Mouse (Mus musculus): ENCODE measurements around the gene Pex16. TPM values are rescaled to one million over a fixed set of nuclear protein-coding genes. Genes with fewer than 3 reads are reported as not detected.
A peak's percentile ranks its signal among the peaks of the same experiment; 100 is the strongest.

The Pex16 gene
- polyA plus RNA-seq, 1 experiment: 157 TPM

- Histone ChIP-seq H3K4me3 (ENCODE audit: low read depth, low read length) (no peak overlapping the region), H3K27me3 (ENCODE audit: control insufficient read depth, insufficient read depth, low read length) (no peaks in the 10 kb centered on the region), H3K4me1 (ENCODE audit: control insufficient read depth, insufficient read depth, insufficient read length, low read length) (peaks cover 13% of the 10 kb centered on the region), H3K36me3 (ENCODE audit: control insufficient read depth, insufficient read depth, low read length) (peaks cover 42% of the 10 kb centered on the region), H3K27ac (ENCODE audit: insufficient read depth, low read depth, low read length) (peak overlapping the region; percentile 40; the same call in 1 of the 2 replicates)
- TF ChIP-seq POLR2A (IDR thresholded peaks at IDR 0.05; ENCODE audit: low read depth, low read length) (no peak), CTCF (IDR thresholded peaks at IDR 0.05; ENCODE audit: extremely low read depth, insufficient read length, insufficient replicate concordance, low read depth, low read length) (no peak)
- 94% methylated on average over 9 of the region's 9 CpGs for WGBS
Observed at GRCm38 (mm10) chr2:92423156-92423555, 48.7 kb downstream of the Pex16 start.

GRCm38 (mm10) chr2:92423702-92424461 lies 49.4 kb downstream of the Pex16 start:
- Histone ChIP-seq H3K4me3 (ENCODE audit: low read depth, low read length) (no peak overlapping the region), H3K4me1 (ENCODE audit: control insufficient read depth, insufficient read depth, insufficient read length, low read length) (peaks cover 13% of the 10 kb centered on the region), H3K36me3 (ENCODE audit: control insufficient read depth, insufficient read depth, low read length) (peaks cover 38% of the 10 kb centered on the region), H3K27ac (ENCODE audit: insufficient read depth, low read depth, low read length) (peak overlapping the region; percentile 80), H3K27me3 (ENCODE audit: control insufficient read depth, insufficient read depth, low read length) (no peaks in the 10 kb centered on the region)
- TF ChIP-seq CTCF (IDR thresholded peaks at IDR 0.05; ENCODE audit: extremely low read depth, insufficient read length, insufficient replicate concordance, low read depth, low read length): no peak
- no peak for TF ChIP-seq POLR2A (IDR thresholded peaks at IDR 0.05; ENCODE audit: low read depth, low read length)
- 45% methylated on average over 9 of the region's 9 CpGs for WGBS

- Histone ChIP-seq H3K27me3 (ENCODE audit: control insufficient read depth, insufficient read depth, low read length) (no peaks in the 10 kb centered on the region), H3K4me3 (ENCODE audit: low read depth, low read length) (no peak overlapping the region), H3K27ac (ENCODE audit: insufficient read depth, low read depth, low read length) (peak overlapping the region; percentile 80), H3K4me1 (ENCODE audit: control insufficient read depth, insufficient read depth, insufficient read length, low read length) (peaks cover 13% of the 10 kb centered on the region), H3K36me3 (ENCODE audit: control insufficient read depth, insufficient read depth, low read length) (peaks cover 35% of the 10 kb centered on the region)
- TF ChIP-seq POLR2A (IDR thresholded peaks at IDR 0.05; ENCODE audit: low read depth, low read length): no peak
- TF ChIP-seq CTCF (IDR thresholded peaks at IDR 0.05; ENCODE audit: extremely low read depth, insufficient read length, insufficient replicate concordance, low read depth, low read length): no peak
- 73% methylated on average over 9 of the region's 9 CpGs for WGBS
Observed at GRCm38 (mm10) chr2:92424462-92425308, 50.2 kb downstream of the Pex16 start.

GRCm38 (mm10) chr2:92425366-92425765 lies 50.9 kb downstream of the Pex16 start:
- WGBS: 85% methylated on average over 4 of the region's 4 CpGs
- H3K4me3 ChIP-seq (ENCODE audit: low read depth, low read length): no peak overlapping the region
- H3K36me3 ChIP-seq (ENCODE audit: control insufficient read depth, insufficient read depth, low read length): peaks cover 30% of the 10 kb centered on the region
- TF ChIP-seq POLR2A (IDR thresholded peaks at IDR 0.05; ENCODE audit: low read depth, low read length): no peak
- TF ChIP-seq CTCF (IDR thresholded peaks at IDR 0.05; ENCODE audit: extremely low read depth, insufficient read length, insufficient replicate concordance, low read depth, low read length): no peak
- no peaks in the 10 kb centered on the region for H3K27me3 ChIP-seq (ENCODE audit: control insufficient read depth, insufficient read depth, low read length)
- H3K4me1 ChIP-seq (ENCODE audit: control insufficient read depth, insufficient read depth, insufficient read length, low read length): peaks cover 13% of the 10 kb centered on the region
- H3K27ac ChIP-seq (ENCODE audit: insufficient read depth, low read depth, low read length): peak overlapping the region; percentile 34

- Histone ChIP-seq H3K27ac (ENCODE audit: insufficient read depth, low read depth, low read length) (peak overlapping the region; percentile 16), H3K4me3 (ENCODE audit: low read depth, low read length) (no peak overlapping the region), H3K36me3 (ENCODE audit: control insufficient read depth, insufficient read depth, low read length) (peaks cover 19% of the 10 kb centered on the region), H3K27me3 (ENCODE audit: control insufficient read depth, insufficient read depth, low read length) (no peaks in the 10 kb centered on the region), H3K4me1 (ENCODE audit: control insufficient read depth, insufficient read depth, insufficient read length, low read length) (peaks cover 20% of the 10 kb centered on the region)
- 74% methylated on average over 3 of the region's 3 CpGs for WGBS
- TF ChIP-seq POLR2A (IDR thresholded peaks at IDR 0.05; ENCODE audit: low read depth, low read length) (no peak), CTCF (IDR thresholded peaks at IDR 0.05; ENCODE audit: extremely low read depth, insufficient read length, insufficient replicate concordance, low read depth, low read length) (no peak)
Observed at GRCm38 (mm10) chr2:92426426-92426825, 52.0 kb downstream of the Pex16 start.

- H3K4me3 ChIP-seq (ENCODE audit: low read depth, low read length): no peak overlapping the region
- WGBS: 20% methylated on average over 6 of the region's 6 CpGs
- TF ChIP-seq POLR2A (IDR thresholded peaks at IDR 0.05; ENCODE audit: low read depth, low read length): no peak
- no peak for TF ChIP-seq CTCF (IDR thresholded peaks at IDR 0.05; ENCODE audit: extremely low read depth, insufficient read length, insufficient replicate concordance, low read depth, low read length)
- no peaks in the 10 kb centered on the region for H3K27me3 ChIP-seq (ENCODE audit: control insufficient read depth, insufficient read depth, low read length)
- H3K4me1 ChIP-seq (ENCODE audit: control insufficient read depth, insufficient read depth, insufficient read length, low read length): peaks cover 33% of the 10 kb centered on the region
- H3K36me3 ChIP-seq (ENCODE audit: control insufficient read depth, insufficient read depth, low read length): peaks cover 6% of the 10 kb centered on the region
- H3K27ac ChIP-seq (ENCODE audit: insufficient read depth, low read depth, low read length): peak overlapping the region; percentile 44
Observed at GRCm38 (mm10) chr2:92427882-92428281, 53.4 kb downstream of the Pex16 start.

- peaks cover 5% of the 10 kb centered on the region; the same call in 1 of the 2 replicates for H3K36me3 ChIP-seq (ENCODE audit: control insufficient read depth, insufficient read depth, low read length)
- TF ChIP-seq CTCF (IDR thresholded peaks at IDR 0.05; ENCODE audit: extremely low read depth, insufficient read length, insufficient replicate concordance, low read depth, low read length): no peak
- no peak for TF ChIP-seq POLR2A (IDR thresholded peaks at IDR 0.05; ENCODE audit: low read depth, low read length)
- no peak overlapping the region for H3K4me3 ChIP-seq (ENCODE audit: low read depth, low read length)
- no peaks in the 10 kb centered on the region for H3K27me3 ChIP-seq (ENCODE audit: control insufficient read depth, insufficient read depth, low read length)
- H3K27ac ChIP-seq (ENCODE audit: insufficient read depth, low read depth, low read length): no peak overlapping the region
- H3K4me1 ChIP-seq (ENCODE audit: control insufficient read depth, insufficient read depth, insufficient read length, low read length): peaks cover 25% of the 10 kb centered on the region
- 83% methylated on average over 2 of the region's 2 CpGs for WGBS
Observed at GRCm38 (mm10) chr2:92430089-92430488, 55.6 kb downstream of the Pex16 start.

Other genes starting within 250 kb of the Pex16 start
- 12.3 and 15.6 TPM in 2 replicates for gene Large2, start 193 bp downstream of the Pex16 start, polyA plus RNA-seq (2012; rRNA removed)
- gene 1700029I15Rik, start 7.9 kb downstream of the Pex16 start, polyA plus RNA-seq (2012; rRNA removed): 3.5 and 7.4 TPM in 2 replicates
- gene Mapk8ip1, start 26.6 kb downstream of the Pex16 start, polyA plus RNA-seq (2012; rRNA removed): 4.7 and 5.3 TPM in 2 replicates
- 4.7 and 13.1 TPM in 2 replicates for gene Cry2, start 59.4 kb downstream of the Pex16 start, polyA plus RNA-seq (2012; rRNA removed)
- gene Slc35c1, start 85.9 kb downstream of the Pex16 start, polyA plus RNA-seq (2012; rRNA removed): 124 and 160 TPM in 2 replicates
- 3.1 and 5.5 TPM in 2 replicates for gene Chst1, start 225.0 kb downstream of the Pex16 start, polyA plus RNA-seq (2012; rRNA removed)

Measured in small intestine, adult 2 months (tissue).